Mouse (Mus musculus) activated CD4-positive, CD25-positive, alpha-beta regulatory T cell (primary cell): ENCODE results near the gene Gm765. TPM values are rescaled to one million over a fixed set of nuclear protein-coding genes. Genes with fewer than 3 reads are reported as not detected.

Experiments used
- polyA plus RNA-seq, 2 experiments: library from polyadenylated mRNA; unstranded; fragments of 100-300 nt; shearing (Covaris generic); gene quantifications; one replicate each; pipeline ENCODE4 v1.2.1; 2017

The Gm765 gene
- not detected for polyA plus RNA-seq

GRCm38 (mm10) chr6:98342654-98343053 lies at the start of gene Gm765:
Gm765 (minus strand) TSS chr6:98342754.

